Comparison of ENCODE assay signal across 8 mouse cellular contexts in genomic region chr4:123666517-123666916, GRCm38 (mm10). TPM values are rescaled to one million over a fixed set of nuclear protein-coding genes. Genes with fewer than 3 reads are reported as not detected.
DNase-seq lines count a peak whose midpoint lies in the region; ATAC-seq and TF ChIP-seq lines count a peak whose summit lies in the region.

No protein-coding gene starts in this region.

- H3K36me3 ChIP-seq in hindbrain, embryonic 16.5 days (ENCODE audit: control insufficient read depth, insufficient read depth, low read length), result no peaks in the 10 kb centered on the region
- no peaks in the 10 kb centered on the region for H3K36me3 ChIP-seq in neural tube, embryonic 15.5 days

- no peak for ATAC-seq in hindbrain, embryonic 16.5 days
- no peak for ATAC-seq in neural tube, embryonic 15.5 days (ENCODE audit: low FRiP score)

- DNase-seq in left cerebral cortex, adult 2 months (ENCODE audit: extremely low spot score in 1 of 2, low spot score in 2 of 2), result no peak
- DNase-seq in left cerebral cortex, adult 9 months (ENCODE audit: low spot score in 2 of 2), result no peak
- peak; percentile 40 for DNase-seq in c-Kit-negative CD71-positive TER-119-positive erythroid progenitor cells, embryonic 14.5 days (ENCODE audit: low read depth, low spot score)
- no peak for DNase-seq in cerebellum, postnatal 10 days
- no peak for DNase-seq in testis, postnatal 14 days (ENCODE audit: low spot score)
- DNase-seq in gastrocnemius, adult 18-20 months (ENCODE audit: low spot score), result no peak

- TF ChIP-seq CTCF in left cerebral cortex, adult 2 months (IDR thresholded peaks at IDR 0.05), result peak; percentile 41

- no peak overlapping the region for H3K4me2 ChIP-seq in hindbrain, embryonic 16.5 days (ENCODE audit: low read length)
- H3K4me2 ChIP-seq in neural tube, embryonic 15.5 days, result peak overlapping the region; percentile 5; the same call in 1 of the 2 replicates

- no peak overlapping the region for H3K9ac ChIP-seq in hindbrain, embryonic 16.5 days (ENCODE audit: low read depth, low read length)
- H3K9ac ChIP-seq in neural tube, embryonic 15.5 days (replicated peaks), result no peak overlapping the region

- no peaks in the 10 kb centered on the region for H3K27me3 ChIP-seq in hindbrain, embryonic 16.5 days (replicated peaks; ENCODE audit: control insufficient read depth, insufficient read depth, low read length)
- H3K27me3 ChIP-seq in neural tube, embryonic 15.5 days (replicated peaks), result no peaks in the 10 kb centered on the region

- intact Hi-C loops in left cerebral cortex, adult 2 months (cut with DNase I), result loop anchor here (2.0 to 5.0 kb wide), 2 partner anchors 132 to 359 kb away; no protein-coding TSS in a partner anchor

- 83% methylated on average over 1 of the region's 1 CpGs for WGBS in hindbrain, embryonic 16.5 days
- WGBS in neural tube, embryonic 15.5 days, result 79% methylated on average over 1 of the region's 1 CpGs

- H3K4me3 ChIP-seq in left cerebral cortex, adult 2 months, result no peak overlapping the region
- no peak overlapping the region for H3K4me3 ChIP-seq in hindbrain, embryonic 16.5 days (ENCODE audit: low read length)
- H3K4me3 ChIP-seq in neural tube, embryonic 15.5 days (replicated peaks), result no peak overlapping the region

- no peaks in the 10 kb centered on the region for H3K9me3 ChIP-seq in hindbrain, embryonic 16.5 days (ENCODE audit: control insufficient read depth, low read length)
- H3K9me3 ChIP-seq in neural tube, embryonic 15.5 days (replicated peaks), result no peaks in the 10 kb centered on the region

- peak overlapping the region; percentile 87 for H3K27ac ChIP-seq in left cerebral cortex, adult 2 months
- H3K27ac ChIP-seq in hindbrain, embryonic 16.5 days (ENCODE audit: low read depth, low read length), result peak overlapping the region; percentile 60
- H3K27ac ChIP-seq in neural tube, embryonic 15.5 days (replicated peaks), result peak overlapping the region; percentile 95

- H3K4me1 ChIP-seq in hindbrain, embryonic 16.5 days (ENCODE audit: control insufficient read depth, insufficient read depth, low read depth, low read length), result peaks cover 58% of the 10 kb centered on the region
- peaks cover 73% of the 10 kb centered on the region for H3K4me1 ChIP-seq in neural tube, embryonic 15.5 days

RNA-seq across cellular contexts. Expression of gene Macf1, which starts 17.6 kb away (rescaled TPM):
- total RNA-seq in left cerebral cortex, adult 2 months (2021), result 100 to 1,000 TPM; 242 to 255 TPM
- 61.0 and 62.2 TPM in 2 replicates for polyA plus RNA-seq in hindbrain, embryonic 16.5 days (2015; fragmentation: Nextera tagmentation; extraction: Ambion mirVana)
- polyA plus RNA-seq in neural tube, embryonic 15.5 days (2015; fragmentation: Nextera tagmentation; extraction: Ambion mirVana), result 57.6 and 62.6 TPM in 2 replicates
- total RNA-seq in gastrocnemius, adult 18-20 months (2021), result 10 to 100 TPM; 49.0 to 55.4 TPM

RNA-seq across cellular contexts. Expression of gene Ndufs5, which starts 51.5 kb away (rescaled TPM):
- total RNA-seq in left cerebral cortex, adult 2 months (2021), result 100 to 1,000 TPM; 184 to 196 TPM
- polyA plus RNA-seq in hindbrain, embryonic 16.5 days (2015; fragmentation: Nextera tagmentation; extraction: Ambion mirVana), result 446 and 518 TPM in 2 replicates
- polyA plus RNA-seq in neural tube, embryonic 15.5 days (2015; fragmentation: Nextera tagmentation; extraction: Ambion mirVana), result 474 and 561 TPM in 2 replicates
- total RNA-seq in gastrocnemius, adult 18-20 months (2021), result 100 to 1,000 TPM; 270 to 291 TPM

Comparison
In these comparisons a context has a peak if more than half of its experiments do, and no peak if none do; other contexts are left out.
1. RNA of gene Macf1, which starts 17.6 kb away (total RNA-seq): 242 to 255 TPM in left cerebral cortex, adult 2 months; 49.0 to 55.4 TPM in gastrocnemius, adult 18-20 months; every median in the first group is over 4 times any median in the second.
2. Peak in every context shown above with its lines, with median percentiles within 50 percentile points of each other: H3K27ac ChIP-seq.